Mouse (Mus musculus) MEL (cell line): ENCODE measurements around the gene Pnmal1. TPM values are rescaled to one million over a fixed set of nuclear protein-coding genes. Genes with fewer than 3 reads are reported as not detected.

ENCODE experiments used
- DNase-seq: peaks from one replicate; pipeline ENCODE4 v3.0.0; 2011; ENCODE audit warnings: low read depth, low spot score
- H3K27ac ChIP-seq: 2 replicates; pipeline ENCODE4 v1.5.1; 2012; ENCODE audit warnings: low read depth, mild to moderate bottlenecking, control low read depth, low read length, moderate library complexity; ENCODE audit not compliant: control insufficient read depth
- H3K27me3 ChIP-seq, 2 experiments: fragments of 150-350 bp in 1 of 2; sonication (generic) in 1 of 2; 2 replicates each; pipeline ENCODE4 v1.6.1; 2012; ENCODE audit warnings: low read length in 2 of 2, mild to moderate bottlenecking in 2 of 2, improper control_type of control experiment in 1 of 2, moderate library complexity in 1 of 2; ENCODE audit not compliant: insufficient read depth in 2 of 2, control insufficient read depth in 1 of 2
- H3K36me3 ChIP-seq, 2 experiments: 2 replicates each; pipeline ENCODE4 v1.6.1; 2012 to 2014; ENCODE audit warnings: low read length in 2 of 2, improper control_type of control experiment in 1 of 2, inconsistent platforms in 1 of 2, mild to moderate bottlenecking in 1 of 2; ENCODE audit not compliant: insufficient read depth in 2 of 2, control insufficient read depth in 1 of 2
- H3K4me1 ChIP-seq, 2 experiments: fragments of 150-350 bp in 1 of 2; sonication (generic) in 1 of 2; 2 replicates each; pipeline ENCODE4 v1.6.1; 2012; ENCODE audit warnings: low read length in 2 of 2, improper control_type of control experiment in 1 of 2, mild to moderate bottlenecking in 1 of 2; ENCODE audit not compliant: insufficient read depth in 2 of 2, control insufficient read depth in 1 of 2
- H3K4me3 ChIP-seq, 2 experiments: fragments of 150-350 bp in 1 of 2; sonication (generic) in 1 of 2; 2 replicates each; pipeline ENCODE4 v1.5.1; 2012; ENCODE audit warnings: low read depth in 2 of 2, low read length in 2 of 2, mild to moderate bottlenecking in 2 of 2, moderate library complexity in 2 of 2, control low read depth in 1 of 2, improper control_type of control experiment in 1 of 2; ENCODE audit not compliant: control insufficient read depth in 1 of 2, insufficient read depth in 1 of 2
- H3K79me2 ChIP-seq: 2 replicates; pipeline ENCODE4 v1.6.1; 2012; ENCODE audit warnings: mild to moderate bottlenecking, low read length, moderate library complexity; ENCODE audit not compliant: control insufficient read depth, poor library complexity, insufficient read depth
- H3K9ac ChIP-seq: 2 replicates; pipeline ENCODE4 v1.6.1; 2012; ENCODE audit warnings: low read depth, mild to moderate bottlenecking, control low read depth, low read length, moderate library complexity; ENCODE audit not compliant: control insufficient read depth, poor library complexity, severe bottlenecking
- H3K9me3 ChIP-seq: fragments of 150-350 bp; sonication (generic); replicated peaks from 2 replicates; pipeline ENCODE4 v1.6.1; 2012; ENCODE audit warnings: mild to moderate bottlenecking, low read length, improper control_type of control experiment, moderate library complexity; ENCODE audit not compliant: insufficient read depth
- BHLHE40 ChIP-seq: IDR thresholded peaks from 2 replicates; pipeline ENCODE4 v1.6.1; 2012; ENCODE audit warnings: low read depth, mild to moderate bottlenecking, inconsistent platforms, low read length, improper control_type of control experiment, borderline replicate concordance
- CHD1 ChIP-seq: IDR thresholded peaks from 2 replicates; pipeline ENCODE4 v1.6.1; 2012; ENCODE audit warnings: low read depth, mild to moderate bottlenecking, inconsistent platforms, low read length, improper control_type of control experiment
- E2F4 ChIP-seq: IDR thresholded peaks from 2 replicates; pipeline ENCODE4 v1.6.1; 2011; ENCODE audit warnings: low read depth, low read length, improper control_type of control experiment, borderline replicate concordance
- GABPA ChIP-seq: IDR thresholded peaks from 2 replicates; pipeline ENCODE4 v1.6.1; 2012; ENCODE audit warnings: low read depth, mild to moderate bottlenecking, inconsistent platforms, low read length, improper control_type of control experiment, moderate library complexity
- GATA1 ChIP-seq: IDR thresholded peaks from 2 replicates; pipeline ENCODE4 v1.6.1; 2011; ENCODE audit warnings: low read depth, low read length, improper control_type of control experiment
- HCFC1 ChIP-seq: IDR thresholded peaks from 2 replicates; pipeline ENCODE4 v1.6.1; 2012; ENCODE audit warnings: low read depth, mild to moderate bottlenecking, inconsistent platforms, low read length, improper control_type of control experiment, moderate library complexity
- JUND ChIP-seq: IDR thresholded peaks from 2 replicates; pipeline ENCODE4 v1.6.1; 2011; ENCODE audit warnings: low read depth, mild to moderate bottlenecking, improper control_type of control experiment, low read length
- MAFK ChIP-seq: IDR thresholded peaks from 2 replicates; pipeline ENCODE4 v1.6.1; 2011; ENCODE audit warnings: low read depth, mild to moderate bottlenecking, low read length, improper control_type of control experiment, borderline replicate concordance
- MAX ChIP-seq: IDR thresholded peaks from 2 replicates; pipeline ENCODE4 v1.6.1; 2011; ENCODE audit warnings: low read length, improper control_type of control experiment
- MAZ ChIP-seq: IDR thresholded peaks from 2 replicates; pipeline ENCODE4 v1.6.1; 2012; ENCODE audit warnings: low read depth, mild to moderate bottlenecking, inconsistent platforms, low read length, improper control_type of control experiment
- MYB ChIP-seq: IDR thresholded peaks from 2 replicates; pipeline ENCODE4 v1.6.1; 2011; ENCODE audit warnings: mild to moderate bottlenecking, low read depth, low read length, improper control_type of control experiment
- MYC ChIP-seq: IDR thresholded peaks from 2 replicates; pipeline ENCODE4 v1.6.1; 2011; ENCODE audit warnings: low read depth, mild to moderate bottlenecking, low read length, improper control_type of control experiment, moderate library complexity
- NELFE ChIP-seq: IDR thresholded peaks from 2 replicates; pipeline ENCODE4 v1.6.1; 2011; ENCODE audit warnings: low read depth, low read length, improper control_type of control experiment
- POLR2A ChIP-seq, 2 experiments: IDR thresholded peaks; 2 replicates each; pipeline ENCODE4 v1.6.1; 2011 to 2012; ENCODE audit warnings: low read length in 2 of 2, mild to moderate bottlenecking in 2 of 2, control low read depth in 1 of 2, improper control_type of control experiment in 1 of 2, low read depth in 1 of 2, moderate library complexity in 1 of 2; ENCODE audit not compliant: control insufficient read depth in 1 of 2, insufficient read depth in 1 of 2, poor library complexity in 1 of 2
- RAD21 ChIP-seq: IDR thresholded peaks from 2 replicates; pipeline ENCODE4 v1.6.1; 2011; ENCODE audit warnings: mild to moderate bottlenecking, low read depth, low read length, improper control_type of control experiment
- RCOR1 ChIP-seq: IDR thresholded peaks from 2 replicates; pipeline ENCODE4 v1.6.1; 2012; ENCODE audit warnings: low read depth, mild to moderate bottlenecking, inconsistent platforms, low read length, improper control_type of control experiment
- SIN3A ChIP-seq: IDR thresholded peaks from 2 replicates; pipeline ENCODE4 v1.6.1; 2012; ENCODE audit warnings: low read length, improper control_type of control experiment, inconsistent platforms
- SMC3 ChIP-seq: IDR thresholded peaks from 2 replicates; pipeline ENCODE4 v1.6.1; 2011; ENCODE audit warnings: low read depth, low read length, improper control_type of control experiment
- TAL1 ChIP-seq: IDR thresholded peaks from 2 replicates; pipeline ENCODE4 v1.6.1; 2012; ENCODE audit warnings: mild to moderate bottlenecking, inconsistent platforms, low read length, moderate library complexity, mixed read lengths
- UBTF ChIP-seq: IDR thresholded peaks from 2 replicates; pipeline ENCODE4 v1.6.1; 2012; ENCODE audit warnings: low read depth, mild to moderate bottlenecking, inconsistent platforms, low read length, improper control_type of control experiment, moderate library complexity, borderline replicate concordance; ENCODE audit not compliant: insufficient read depth
- USF2 ChIP-seq, 2 experiments: IDR thresholded peaks; 2 replicates each; pipeline ENCODE4 v1.6.1; 2011 to 2012; ENCODE audit warnings: improper control_type of control experiment in 2 of 2, low read length in 2 of 2, borderline replicate concordance in 1 of 2, inconsistent platforms in 1 of 2, low read depth in 1 of 2, mild to moderate bottlenecking in 1 of 2; ENCODE audit not compliant: insufficient read depth in 1 of 2
- ZKSCAN1 ChIP-seq: IDR thresholded peaks from 2 replicates; pipeline ENCODE4 v1.6.1; 2012; ENCODE audit warnings: low read depth, mild to moderate bottlenecking, inconsistent platforms, low read length, improper control_type of control experiment, moderate library complexity
- ZMIZ1 ChIP-seq: IDR thresholded peaks from 2 replicates; pipeline ENCODE4 v1.6.1; 2012; ENCODE audit warnings: low read depth, mild to moderate bottlenecking, inconsistent platforms, low read length, improper control_type of control experiment, moderate library complexity
- ZNF384 ChIP-seq: IDR thresholded peaks from 2 replicates; pipeline ENCODE4 v1.6.1; 2012; ENCODE audit warnings: low read depth, mild to moderate bottlenecking, inconsistent platforms, low read length, improper control_type of control experiment
- polyA plus RNA-seq, 2 experiments: library from polyadenylated mRNA; stranded (reverse) in 1 of 2; unstranded in 1 of 2; fragments of >175 nt in 1 of 2; fragments of >200 nt in 1 of 2; gene quantifications; 2 replicates each; pipeline versions ENCODE4 v1.2.1 to v1.2.4; 2012; ENCODE audit warnings: low replicate concordance in 2 of 2, low read depth in 1 of 2; ENCODE audit not compliant: insufficient read length in 2 of 2, insufficient read depth in 1 of 2, missing spikeins in 1 of 2
- total RNA-seq: library from RNA; depleted of rRNA; stranded (reverse); fragments of 300-350 nt; gene quantifications from 2 replicates; pipeline ENCODE4 v1.2.3, GENCODE M21; 2012

Pnmal1 gene
- total and polyA plus RNA-seq, 3 experiments: 0.19 to 0.53 TPM; not detected in 1

- Histone ChIP-seq H3K79me2 (no peaks in the 10 kb centered on the region), H3K4me1 (no peaks in the 10 kb centered on the region; a peak in 1 of 4 replicates), H3K27ac (no peak overlapping the region), H3K36me3 (no peaks in the 10 kb centered on the region; a peak in 1 of 4 replicates), H3K9ac (no peak overlapping the region), H3K4me3 (no peak overlapping the region), H3K27me3 (no peaks in the 10 kb centered on the region), H3K9me3 (no peaks in the 10 kb centered on the region)
- DNase-seq: no peak
- TF ChIP-seq SIN3A (no peak), HCFC1 (no peak), E2F4 (no peak), MAX (no peak), MYC (no peak), MAZ (no peak), ZNF384 (no peak), BHLHE40 (no peak), POLR2A (IDR thresholded peaks at IDR 0.05; ENCODE audit: control insufficient read depth in 1 of 2, insufficient read depth in 1 of 2, low read depth in 1 of 2, low read length in 2 of 2, poor library complexity in 1 of 2) (no peak), RAD21 (no peak), CHD1 (no peak), MAFK (no peak), SMC3 (no peak), RCOR1 (no peak), USF2 (IDR thresholded peaks at IDR 0.05; ENCODE audit: borderline replicate concordance in 1 of 2, insufficient read depth in 1 of 2, low read depth in 1 of 2, low read length in 2 of 2) (no peak), UBTF (no peak), GATA1 (no peak), NELFE (no peak), JUND (no peak), ZMIZ1 (no peak)
Measured at GRCm38 (mm10) chr7:16978593-16978992, 19.1 kb downstream of the Pnmal1 start.

- H3K4me3 ChIP-seq: peak overlapping the region; percentile 44 to 60
- H3K4me1 ChIP-seq: no peaks in the 10 kb centered on the region; a peak in 1 of 4 replicates
- H3K9me3 ChIP-seq: no peaks in the 10 kb centered on the region
- no peaks in the 10 kb centered on the region for H3K79me2 ChIP-seq
- no peaks in the 10 kb centered on the region for H3K27me3 ChIP-seq
- TF ChIP-seq E2F4: no peak
- TF ChIP-seq TAL1: no peak
- TF ChIP-seq MYB: no peak
- no peak for TF ChIP-seq ZKSCAN1
- TF ChIP-seq GABPA: no peak
- TF ChIP-seq HCFC1: no peak
- TF ChIP-seq SMC3: no peak
- no peak for TF ChIP-seq BHLHE40
- no peak for TF ChIP-seq POLR2A (IDR thresholded peaks at IDR 0.05; ENCODE audit: control insufficient read depth in 1 of 2, insufficient read depth in 1 of 2, low read depth in 1 of 2, low read length in 2 of 2, poor library complexity in 1 of 2)
- TF ChIP-seq JUND: no peak
- peak overlapping the region; percentile 48 for H3K9ac ChIP-seq
- H3K27ac ChIP-seq: peak overlapping the region; percentile 7; the same call in 1 of the 2 replicates
- no peaks in the 10 kb centered on the region; a peak in 1 of 4 replicates for H3K36me3 ChIP-seq
- DNase-seq: peak; percentile 24
Measured at GRCm38 (mm10) chr7:16980348-16980747, 20.9 kb downstream of the Pnmal1 start.
